Mouse (Mus musculus) layer of hippocampus, adult 8-10 months (tissue): ENCODE results near the gene Chdh. TPM values are rescaled to one million over a fixed set of nuclear protein-coding genes. Genes with fewer than 3 reads are reported as not detected.

Source experiments
- DNase-seq, 2 experiments: peaks; one replicate each; pipeline ENCODE4 v3.0.0; 2022; ENCODE audit warnings: low spot score in 2 of 2
- microRNA-seq, 2 experiments: library from miRNA; unstranded; fragments of <30 nt; microRNA quantifications; one replicate each; pipeline ENCODE4 v1.2.0; 2022
- total RNA-seq, 4 experiments: library from RNA; stranded (reverse); gene quantifications; 2 replicates each; pipeline ENCODE4 v1.2.4; 2022

Chdh gene
- total RNA-seq, 4 experiments from 2014 or later, result 2.5 to 3.4 (median 3.1) TPM

DNA sequence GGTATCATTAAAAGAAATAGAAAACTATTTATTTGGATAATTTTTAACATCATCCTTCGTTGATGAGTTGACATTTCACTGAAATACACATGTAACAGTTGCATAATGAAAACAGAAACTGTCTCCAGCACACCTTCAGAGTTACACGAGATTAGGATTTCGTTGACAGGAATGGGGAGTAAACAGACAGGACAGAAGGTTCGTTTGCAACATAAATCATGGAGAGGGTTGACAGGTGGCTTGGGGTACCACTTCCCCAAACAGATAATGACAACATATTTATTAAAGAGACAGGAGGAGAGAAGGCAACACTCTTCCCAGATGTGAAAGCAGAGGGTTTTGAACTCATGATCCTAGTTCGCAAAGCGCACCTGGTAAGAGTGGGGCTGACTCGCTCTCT is 46.1 kb downstream of the Chdh start:
- no peak for DNase-seq

- peak in 1 of 2 experiments; percentile 37 for DNase-seq
These were observed 47.4 kb downstream of the Chdh start for GRCm38 (mm10) chr14:30056031-30056766.

DNA sequence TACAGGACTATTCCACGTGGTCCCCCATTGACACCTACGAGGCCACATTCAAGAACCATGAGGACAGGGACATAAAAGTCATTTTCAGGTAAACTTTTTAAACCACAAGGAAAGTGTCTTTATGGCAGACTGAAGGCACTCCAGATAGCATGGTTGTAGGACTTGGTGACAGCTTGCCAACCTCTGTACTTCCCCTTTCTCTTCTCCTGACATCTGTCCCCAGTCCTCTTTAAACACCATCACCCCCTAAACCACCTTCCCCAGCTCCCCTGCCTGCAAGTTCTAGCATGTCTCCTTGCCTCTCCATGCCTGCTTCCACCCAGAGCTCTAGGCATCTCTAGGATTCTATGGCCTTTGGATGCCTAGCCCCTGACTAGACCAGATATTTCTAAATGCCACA is 56.0 kb downstream of the Chdh start:
- DNase-seq, result no peak

DNA sequence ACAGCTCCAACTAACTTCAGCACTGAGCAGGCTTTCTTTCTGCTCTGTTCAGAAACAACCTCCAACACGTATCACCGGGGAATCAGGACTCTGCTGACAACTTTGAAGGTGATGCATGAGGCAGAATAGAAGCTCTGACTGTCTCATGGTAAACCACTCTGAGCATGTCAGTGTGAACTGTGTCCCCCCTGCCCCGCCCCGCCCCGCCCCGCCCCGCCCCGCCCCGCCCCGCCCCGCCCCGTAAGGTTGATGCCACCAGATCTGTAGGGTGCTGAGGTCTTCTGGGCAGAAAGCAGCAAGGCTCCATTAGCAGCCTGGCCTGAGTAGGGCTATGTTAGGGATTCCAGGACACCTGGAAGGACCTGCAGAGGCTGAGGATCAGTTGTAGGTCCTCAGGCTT is 57.9 kb downstream of the Chdh start:
- no peak for DNase-seq

GRCm38 (mm10) chr14:30068566-30068965 is 59.7 kb downstream of the Chdh start:
- DNase-seq, result no peak

- no peak for DNase-seq
These were observed 66.6 kb downstream of the Chdh start for GRCm38 (mm10) chr14:30075268-30075887.

- DNase-seq, result no peak
These were observed 69.4 kb downstream of the Chdh start for GRCm38 (mm10) chr14:30078115-30078808.

- no peak for DNase-seq
These were observed 70.9 kb downstream of the Chdh start for GRCm38 (mm10) chr14:30079729-30080128.

Small RNAs within 50 kb of the gene (microRNA-seq; reads per million reads assigned to microRNA genes)
- 0 to 0.25 reads per million in 2 experiments for gene Mir6947

Other genes starting within 250 kb of the Chdh start
- gene Selenok, start 40.7 kb upstream of the Chdh start, total RNA-seq, result 100 to 1,000 TPM; 103 to 115 (median 108) TPM
- gene Actr8, start 30.7 kb upstream of the Chdh start, total RNA-seq, result 100 to 1,000 TPM in 1 of 4 experiments, 10 to 100 TPM in 3; 73.8 to 101 (median 90.1) TPM
- gene Il17rb, start 127 bp upstream of the Chdh start, total RNA-seq, result 1 to 10 TPM; 1.1 to 1.7 (median 1.4) TPM